Mouse (Mus musculus) liver, embryonic 16.5 days (tissue): Measurements from ENCODE around the gene Ankrd13a. TPM values are rescaled to one million over a fixed set of nuclear protein-coding genes. Genes with fewer than 3 reads are reported as not detected.

Source experiments
- ATAC-seq: fragments of 200-750 bp; cut with Nextera tagmentation; 2 replicates; pipeline ENCODE4 v1.8.0; 2017; ENCODE audit warnings: low read depth, mild to moderate bottlenecking, moderate number of reproducible peaks, moderate library complexity
- H3K27ac ChIP-seq: fragments of 300-500 bp; sonication (generic); 2 replicates; pipeline ENCODE4 v1.5.1; 2014; ENCODE audit warnings: mild to moderate bottlenecking, low read length
- H3K27me3 ChIP-seq: fragments of 300-500 bp; sonication (generic); 2 replicates; pipeline ENCODE4 v1.6.1; 2014; ENCODE audit warnings: low read depth, low read length, mixed read lengths; ENCODE audit not compliant: control insufficient read depth, insufficient read depth
- H3K36me3 ChIP-seq: fragments of 300-500 bp; sonication (generic); 2 replicates; pipeline ENCODE4 v1.6.1; 2014; ENCODE audit warnings: mild to moderate bottlenecking; ENCODE audit not compliant: control insufficient read depth, insufficient read depth
- H3K4me1 ChIP-seq: fragments of 300-500 bp; sonication (generic); 2 replicates; pipeline ENCODE4 v1.6.1; 2014; ENCODE audit warnings: low read depth, low read length, mixed read lengths; ENCODE audit not compliant: control insufficient read depth
- H3K4me2 ChIP-seq: fragments of 300-500 bp; sonication (generic); 2 replicates; pipeline ENCODE4 v1.6.1; 2014; ENCODE audit warnings: low read depth, low read length, mixed read lengths
- H3K4me3 ChIP-seq: fragments of 300-500 bp; sonication (generic); 2 replicates; pipeline ENCODE4 v1.5.1; 2014; ENCODE audit warnings: low read depth, mild to moderate bottlenecking, low read length
- H3K9ac ChIP-seq: fragments of 300-500 bp; sonication (generic); 2 replicates; pipeline ENCODE4 v1.6.1; 2014; ENCODE audit warnings: low read depth, low read length
- H3K9me3 ChIP-seq: fragments of 300-500 bp; sonication (generic); replicated peaks from 2 replicates; pipeline ENCODE4 v1.6.1; 2016; ENCODE audit warnings: low read length; ENCODE audit not compliant: control insufficient read depth
- WGBS: fragments of 180-500 bp; shearing (Covaris S2); extraction: QIAGEN DNeasy Blood & Tissue Kit; methylation state at CpG from one replicate; pipeline ENCODE4 v1.1.7; 2014; ENCODE audit not compliant: insufficient replicate concordance; 5-methylcytosine and 5-hydroxymethylcytosine counted together
- polyA plus RNA-seq: library from polyadenylated mRNA; unstranded; fragments of >200 nt; fragmentation: Nextera tagmentation; extraction: Ambion mirVana; gene quantifications from 2 replicates; pipeline ENCODE4 v1.2.1, GENCODE M21; 2015

Ankrd13a gene
- polyA plus RNA-seq, 1 experiment from 2014 or later: 11.8 TPM

GRCm38 (mm10) chr5:114784622-114785165, 10.2 kb downstream of the Ankrd13a start:
- peaks cover 50% of the 10 kb centered on the region for H3K4me1 ChIP-seq
- peak overlapping the region; percentile 75 for H3K27ac ChIP-seq
- peak overlapping the region; percentile 58 for H3K4me2 ChIP-seq
- peak; percentile 85 for ATAC-seq
- H3K9ac ChIP-seq: peak overlapping the region; percentile 35
- no peaks in the 10 kb centered on the region for H3K27me3 ChIP-seq
- H3K36me3 ChIP-seq: peaks cover 22% of the 10 kb centered on the region
- WGBS: 7% methylated on average over 16 of the region's 16 CpGs
- no peak overlapping the region for H3K4me3 ChIP-seq
- H3K9me3 ChIP-seq: no peaks in the 10 kb centered on the region

- H3K9ac ChIP-seq: peak overlapping the region; percentile 35; the same call in 1 of the 2 replicates
- peak overlapping the region; percentile 58 for H3K4me2 ChIP-seq
- H3K4me3 ChIP-seq: no peak overlapping the region
- H3K36me3 ChIP-seq: peaks cover 22% of the 10 kb centered on the region
- ATAC-seq: no peak
- peaks cover 46% of the 10 kb centered on the region for H3K4me1 ChIP-seq
- no peaks in the 10 kb centered on the region for H3K27me3 ChIP-seq
- WGBS: 37% methylated on average over 5 of the region's 5 CpGs
- peak overlapping the region; percentile 75; the same call in 1 of the 2 replicates for H3K27ac ChIP-seq
- no peaks in the 10 kb centered on the region for H3K9me3 ChIP-seq
Observed at GRCm38 (mm10) chr5:114785196-114785595, 10.7 kb downstream of the Ankrd13a start.

- H3K36me3 ChIP-seq: peaks cover 34% of the 10 kb centered on the region
- H3K9me3 ChIP-seq: no peaks in the 10 kb centered on the region
- peak; percentile 71 for ATAC-seq
Observed at GRCm38 (mm10) chr5:114793317-114793716, 18.8 kb downstream of the Ankrd13a start.

GRCm38 (mm10) chr5:114794609-114795008, 20.1 kb downstream of the Ankrd13a start:
- Histone ChIP-seq H3K4me3 (no peak overlapping the region), H3K4me2 (no peak overlapping the region), H3K4me1 (peaks cover 18% of the 10 kb centered on the region), H3K9ac (no peak overlapping the region), H3K27me3 (no peaks in the 10 kb centered on the region), H3K9me3 (no peaks in the 10 kb centered on the region), H3K27ac (peak overlapping the region; percentile 2; the same call in 1 of the 2 replicates), H3K36me3 (peaks cover 31% of the 10 kb centered on the region)
- no peak for ATAC-seq
- 70% methylated on average over 4 of the region's 4 CpGs for WGBS

More at GRCm38 (mm10) chr5:114793317-114793716, 18.8 kb downstream of the Ankrd13a start:
- H3K4me2 ChIP-seq: no peak overlapping the region
- no peak overlapping the region for H3K27ac ChIP-seq
- H3K4me3 ChIP-seq: no peak overlapping the region
- H3K9ac ChIP-seq: no peak overlapping the region
- 72% methylated on average over 7 of the region's 7 CpGs for WGBS
- H3K4me1 ChIP-seq: peaks cover 18% of the 10 kb centered on the region
- no peaks in the 10 kb centered on the region for H3K27me3 ChIP-seq

GRCm38 (mm10) chr5:114795231-114795630, 20.8 kb downstream of the Ankrd13a start:
- no peak overlapping the region for H3K4me3 ChIP-seq
- peaks cover 35% of the 10 kb centered on the region for H3K36me3 ChIP-seq
- peak; percentile 66 for ATAC-seq
- no peaks in the 10 kb centered on the region for H3K27me3 ChIP-seq
- H3K9me3 ChIP-seq: no peaks in the 10 kb centered on the region
- no peak overlapping the region for H3K27ac ChIP-seq
- H3K4me1 ChIP-seq: peaks cover 18% of the 10 kb centered on the region
- 60% methylated on average over 9 of the region's 9 CpGs for WGBS
- no peak overlapping the region for H3K4me2 ChIP-seq
- no peak overlapping the region for H3K9ac ChIP-seq

GRCm38 (mm10) chr5:114795653-114796052, 21.2 kb downstream of the Ankrd13a start:
- H3K27ac ChIP-seq: no peak overlapping the region
- H3K9ac ChIP-seq: no peak overlapping the region
- H3K9me3 ChIP-seq: no peaks in the 10 kb centered on the region
- H3K4me2 ChIP-seq: no peak overlapping the region
- H3K27me3 ChIP-seq: no peaks in the 10 kb centered on the region
- peaks cover 39% of the 10 kb centered on the region for H3K36me3 ChIP-seq
- WGBS: 78% methylated on average over 9 of the region's 9 CpGs
- no peak for ATAC-seq
- H3K4me3 ChIP-seq: no peak overlapping the region
- peaks cover 18% of the 10 kb centered on the region for H3K4me1 ChIP-seq

- Histone ChIP-seq H3K4me3 (peak overlapping the region; percentile 35; the same call in 1 of the 2 replicates), H3K36me3 (peaks cover 43% of the 10 kb centered on the region)
Observed at GRCm38 (mm10) chr5:114796299-114797012, 22.0 kb downstream of the Ankrd13a start.

GRCm38 (mm10) chr5:114797253-114797652, 22.8 kb downstream of the Ankrd13a start:
- Histone ChIP-seq H3K4me1 (peaks cover 28% of the 10 kb centered on the region), H3K4me3 (no peak overlapping the region), H3K27me3 (no peaks in the 10 kb centered on the region), H3K36me3 (peaks cover 43% of the 10 kb centered on the region), H3K9me3 (no peaks in the 10 kb centered on the region), H3K9ac (no peak overlapping the region), H3K27ac (no peak overlapping the region), H3K4me2 (no peak overlapping the region)
- no peak for ATAC-seq
- WGBS: 87% methylated on average over 8 of the region's 8 CpGs

More at GRCm38 (mm10) chr5:114796299-114797012, 22.0 kb downstream of the Ankrd13a start:
- Histone ChIP-seq H3K27me3 (no peaks in the 10 kb centered on the region), H3K9ac (no peak overlapping the region), H3K4me2 (peak overlapping the region; percentile 44), H3K9me3 (no peaks in the 10 kb centered on the region), H3K27ac (no peak overlapping the region), H3K4me1 (peaks cover 24% of the 10 kb centered on the region)
- WGBS: 69% methylated on average over 40 of the region's 40 CpGs
- ATAC-seq: no peak

- no peak for ATAC-seq
- H3K36me3 ChIP-seq: peaks cover 51% of the 10 kb centered on the region
- H3K27ac ChIP-seq: no peak overlapping the region
- H3K9me3 ChIP-seq: no peaks in the 10 kb centered on the region
- H3K4me3 ChIP-seq: no peak overlapping the region
- H3K9ac ChIP-seq: no peak overlapping the region
- H3K4me1 ChIP-seq: peaks cover 19% of the 10 kb centered on the region
- no peak overlapping the region for H3K4me2 ChIP-seq
- WGBS: 62% methylated on average over 11 of the region's 11 CpGs
- no peaks in the 10 kb centered on the region for H3K27me3 ChIP-seq
Observed at GRCm38 (mm10) chr5:114799848-114800247, 25.4 kb downstream of the Ankrd13a start.
